Mouse (Mus musculus): ENCODE measurements around the gene Gm20388. TPM values are rescaled to one million over a fixed set of nuclear protein-coding genes. Genes with fewer than 3 reads are reported as not detected.

The Gm20388 gene
- polyA plus RNA-seq, 1 experiment: 23.9 TPM

- Histone ChIP-seq H3K4me1 (ENCODE audit: control insufficient read depth, insufficient read depth, low read length) (peaks cover 2% of the 10 kb centered on the region; the same call in 1 of the 2 replicates), H3K4me3 (ENCODE audit: insufficient read depth, low read length) (peak overlapping the region; percentile 94)
- no peak for TF ChIP-seq CTCF (IDR thresholded peaks at IDR 0.05; ENCODE audit: extremely low read depth, insufficient read depth, low read length)
Observed at GRCm38 (mm10) chr8:123476911-123477736, 3566.5 kb downstream of the Gm20388 start.

DNA sequence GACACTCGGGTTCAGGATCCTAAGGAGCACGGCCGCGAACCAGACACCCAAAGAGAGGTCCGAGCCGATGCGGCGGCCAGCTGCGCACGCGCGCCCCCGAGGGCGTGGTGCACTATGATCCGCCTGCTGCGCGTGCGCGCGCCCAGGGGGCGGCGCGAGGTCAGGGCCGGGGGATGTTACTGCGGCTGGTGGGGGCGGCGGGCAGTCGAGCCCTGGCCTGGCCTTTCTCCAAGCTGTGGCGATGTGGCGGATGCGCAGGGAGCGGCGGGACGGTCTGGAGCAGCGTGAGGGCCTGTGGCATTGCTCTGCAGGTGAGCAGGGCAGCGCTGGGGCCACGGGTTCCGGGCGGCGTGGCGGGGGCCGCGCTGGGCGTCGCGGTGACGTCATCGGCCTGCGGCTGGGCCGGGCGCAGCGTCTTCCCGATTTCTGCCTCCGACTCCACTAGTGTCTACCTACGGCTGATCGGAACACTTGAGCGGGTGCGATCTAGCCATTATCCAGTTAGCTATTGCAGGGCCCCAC is 3567.2 kb downstream of the Gm20388 start, which contains the start of gene Afg3l1:
Gene Afg3l1 (plus strand): TSS at position 167 of the 522 bp plus-strand sequence.
- TF ChIP-seq CTCF (IDR thresholded peaks at IDR 0.05; ENCODE audit: extremely low read depth, insufficient read depth, low read length): no peak
- TF ChIP-seq POLR2A (IDR thresholded peaks at IDR 0.05; ENCODE audit: extremely low read depth, insufficient read depth, low read length): peak; percentile 78
- Histone ChIP-seq H3K4me1 (ENCODE audit: control insufficient read depth, insufficient read depth, low read length) (peaks cover 2% of the 10 kb centered on the region; the same call in 1 of the 2 replicates), H3K4me3 (ENCODE audit: insufficient read depth, low read length) (peak within 1 kb of the TSS; percentile 94), H3K27ac (ENCODE audit: insufficient read depth, low read length) (peak within 1 kb of the TSS; percentile 99)

More at GRCm38 (mm10) chr8:123476911-123477736, 3566.5 kb downstream of the Gm20388 start:
- peak overlapping the region; percentile 99 for H3K27ac ChIP-seq (ENCODE audit: insufficient read depth, low read length)

- Histone ChIP-seq H3K27ac (ENCODE audit: insufficient read depth, low read length) (peak overlapping the region; percentile 99), H3K4me1 (ENCODE audit: control insufficient read depth, insufficient read depth, low read length) (peaks cover 2% of the 10 kb centered on the region; the same call in 1 of the 2 replicates), H3K4me3 (ENCODE audit: insufficient read depth, low read length) (peak overlapping the region; percentile 94)
- no peak for TF ChIP-seq CTCF (IDR thresholded peaks at IDR 0.05; ENCODE audit: extremely low read depth, insufficient read depth, low read length)
- 0 out of 2 replicates have a peak, but pooled peaks have one; percentile 21 for TF ChIP-seq POLR2A (IDR thresholded peaks at IDR 0.05; ENCODE audit: extremely low read depth, insufficient read depth, low read length)
Observed at GRCm38 (mm10) chr8:123478456-123479218, 3568.0 kb downstream of the Gm20388 start.

- TF ChIP-seq POLR2A (IDR thresholded peaks at IDR 0.05; ENCODE audit: extremely low read depth, insufficient read depth, low read length) (no peak), CTCF (IDR thresholded peaks at IDR 0.05; ENCODE audit: extremely low read depth, insufficient read depth, low read length) (0 out of 2 replicates have a peak, but pooled peaks have one; percentile 23)
- Histone ChIP-seq H3K27ac (ENCODE audit: insufficient read depth, low read length) (no peak overlapping the region), H3K4me1 (ENCODE audit: control insufficient read depth, insufficient read depth, low read length) (peaks cover 2% of the 10 kb centered on the region; the same call in 1 of the 2 replicates), H3K4me3 (ENCODE audit: insufficient read depth, low read length) (no peak overlapping the region)
Observed at GRCm38 (mm10) chr8:123482627-123483026, 3572.0 kb downstream of the Gm20388 start.

GRCm38 (mm10) chr8:123491280-123492075 is 3580.8 kb downstream of the Gm20388 start:
- Histone ChIP-seq H3K4me3 (ENCODE audit: insufficient read depth, low read length) (no peak overlapping the region), H3K27ac (ENCODE audit: insufficient read depth, low read length) (no peak overlapping the region), H3K4me1 (ENCODE audit: control insufficient read depth, insufficient read depth, low read length) (no peaks in the 10 kb centered on the region)
- no peak for TF ChIP-seq CTCF (IDR thresholded peaks at IDR 0.05; ENCODE audit: extremely low read depth, insufficient read depth, low read length)
- TF ChIP-seq POLR2A (IDR thresholded peaks at IDR 0.05; ENCODE audit: extremely low read depth, insufficient read depth, low read length): no peak

GRCm38 (mm10) chr8:123492898-123493297 is 3582.3 kb downstream of the Gm20388 start:
- no peak for TF ChIP-seq POLR2A (IDR thresholded peaks at IDR 0.05; ENCODE audit: extremely low read depth, insufficient read depth, low read length)
- TF ChIP-seq CTCF (IDR thresholded peaks at IDR 0.05; ENCODE audit: extremely low read depth, insufficient read depth, low read length): no peak
- no peaks in the 10 kb centered on the region for H3K4me1 ChIP-seq (ENCODE audit: control insufficient read depth, insufficient read depth, low read length)
- no peak overlapping the region for H3K27ac ChIP-seq (ENCODE audit: insufficient read depth, low read length)
- H3K4me3 ChIP-seq (ENCODE audit: insufficient read depth, low read length): no peak overlapping the region

- TF ChIP-seq CTCF (IDR thresholded peaks at IDR 0.05; ENCODE audit: extremely low read depth, insufficient read depth, low read length): no peak
- no peak for TF ChIP-seq POLR2A (IDR thresholded peaks at IDR 0.05; ENCODE audit: extremely low read depth, insufficient read depth, low read length)
- no peak overlapping the region for H3K4me3 ChIP-seq (ENCODE audit: insufficient read depth, low read length)
- H3K27ac ChIP-seq (ENCODE audit: insufficient read depth, low read length): no peak overlapping the region
- no peaks in the 10 kb centered on the region for H3K4me1 ChIP-seq (ENCODE audit: control insufficient read depth, insufficient read depth, low read length)
Observed at GRCm38 (mm10) chr8:123497699-123498098, 3587.1 kb downstream of the Gm20388 start.

- Histone ChIP-seq H3K4me3 (ENCODE audit: insufficient read depth, low read length) (no peak overlapping the region), H3K27ac (ENCODE audit: insufficient read depth, low read length) (no peak overlapping the region), H3K4me1 (ENCODE audit: control insufficient read depth, insufficient read depth, low read length) (no peaks in the 10 kb centered on the region)
- TF ChIP-seq CTCF (IDR thresholded peaks at IDR 0.05; ENCODE audit: extremely low read depth, insufficient read depth, low read length) (no peak), POLR2A (IDR thresholded peaks at IDR 0.05; ENCODE audit: extremely low read depth, insufficient read depth, low read length) (no peak)
Observed at GRCm38 (mm10) chr8:123498963-123499362, 3588.3 kb downstream of the Gm20388 start.

All from cortical plate, adult 2 months (tissue).